Mouse (Mus musculus) brain, embryonic 14.5 days (tissue): ENCODE results near the gene Lpin2.

Source experiments
- CTCF ChIP-seq: fragments of 200-500 bp; IDR thresholded peaks from 2 replicates; pipeline ENCODE4 v1.5.1; 2012; ENCODE audit warnings: inconsistent platforms, mild to moderate bottlenecking, moderate library complexity, borderline replicate concordance; ENCODE audit not compliant: insufficient read depth, insufficient read length; ENCODE audit errors: extremely low read depth
- POLR2A ChIP-seq: fragments of 200-500 bp; IDR thresholded peaks from 2 replicates; pipeline ENCODE4 v1.6.1; 2012; ENCODE audit warnings: mild to moderate bottlenecking, inconsistent platforms, borderline replicate concordance; ENCODE audit not compliant: poor library complexity, insufficient read depth, insufficient read length, severe bottlenecking; ENCODE audit errors: extremely low read depth

GRCm38 (mm10) chr17:71231998-71232397 lies 49.6 kb downstream of the Lpin2 start:
- no peak for TF ChIP-seq POLR2A
- no peak for TF ChIP-seq CTCF
